Mouse (Mus musculus) MEL (cell line): ENCODE data around the gene Il2ra.

ENCODE experiments used
- CHD1 ChIP-seq: IDR thresholded peaks from 2 replicates; pipeline ENCODE4 v1.6.1; 2012; ENCODE audit warnings: low read depth, mild to moderate bottlenecking, inconsistent platforms, low read length, improper control_type of control experiment
- CTCF ChIP-seq, 3 experiments: IDR thresholded peaks in 2 of 3; conservative IDR thresholded peaks in 1 of 3; 2 replicates each; pipeline ENCODE4 v1.5.1; 2011 to 2012; ENCODE audit warnings: low read length in 3 of 3, low read depth in 2 of 3, mild to moderate bottlenecking in 2 of 3, improper control_type of control experiment in 1 of 3, inconsistent platforms in 1 of 3, mixed read lengths in 1 of 3, moderate library complexity in 1 of 3; ENCODE audit not compliant: control insufficient read depth in 1 of 3, insufficient read depth in 1 of 3, poor library complexity in 1 of 3, severe bottlenecking in 1 of 3
- ETS1 ChIP-seq: IDR thresholded peaks from 2 replicates; pipeline ENCODE4 v1.6.1; 2012; ENCODE audit warnings: low read depth, mild to moderate bottlenecking, inconsistent platforms, low read length, improper control_type of control experiment, moderate library complexity
- KAT2A ChIP-seq: conservative IDR thresholded peaks from 2 replicates; pipeline ENCODE4 v1.6.1; 2012; ENCODE audit warnings: low read depth, low read length, improper control_type of control experiment, inconsistent platforms
- POLR2A ChIP-seq, 2 experiments: IDR thresholded peaks; 2 replicates each; pipeline ENCODE4 v1.6.1; 2011 to 2012; ENCODE audit warnings: low read length in 2 of 2, mild to moderate bottlenecking in 2 of 2, control low read depth in 1 of 2, improper control_type of control experiment in 1 of 2, low read depth in 1 of 2, moderate library complexity in 1 of 2; ENCODE audit not compliant: control insufficient read depth in 1 of 2, insufficient read depth in 1 of 2, poor library complexity in 1 of 2
- TAL1 ChIP-seq: IDR thresholded peaks from 2 replicates; pipeline ENCODE4 v1.6.1; 2012; ENCODE audit warnings: mild to moderate bottlenecking, inconsistent platforms, low read length, moderate library complexity, mixed read lengths
- TBP ChIP-seq: IDR thresholded peaks from 2 replicates; pipeline ENCODE4 v1.8.0; 2011; ENCODE audit warnings: low read depth, low read length, improper control_type of control experiment
- USF1 ChIP-seq: IDR thresholded peaks from 2 replicates; pipeline ENCODE4 v1.6.1; 2014; ENCODE audit warnings: low read depth, mild to moderate bottlenecking, inconsistent platforms, low read length, improper control_type of control experiment, moderate library complexity
- ZC3H11A ChIP-seq: IDR thresholded peaks from 2 replicates; pipeline ENCODE4 v1.6.1; 2012; ENCODE audit warnings: low read depth, mild to moderate bottlenecking, inconsistent platforms, low read length, improper control_type of control experiment
- ZKSCAN1 ChIP-seq: IDR thresholded peaks from 2 replicates; pipeline ENCODE4 v1.6.1; 2012; ENCODE audit warnings: low read depth, mild to moderate bottlenecking, inconsistent platforms, low read length, improper control_type of control experiment, moderate library complexity
- ZNF384 ChIP-seq: IDR thresholded peaks from 2 replicates; pipeline ENCODE4 v1.6.1; 2012; ENCODE audit warnings: low read depth, mild to moderate bottlenecking, inconsistent platforms, low read length, improper control_type of control experiment

DNA sequence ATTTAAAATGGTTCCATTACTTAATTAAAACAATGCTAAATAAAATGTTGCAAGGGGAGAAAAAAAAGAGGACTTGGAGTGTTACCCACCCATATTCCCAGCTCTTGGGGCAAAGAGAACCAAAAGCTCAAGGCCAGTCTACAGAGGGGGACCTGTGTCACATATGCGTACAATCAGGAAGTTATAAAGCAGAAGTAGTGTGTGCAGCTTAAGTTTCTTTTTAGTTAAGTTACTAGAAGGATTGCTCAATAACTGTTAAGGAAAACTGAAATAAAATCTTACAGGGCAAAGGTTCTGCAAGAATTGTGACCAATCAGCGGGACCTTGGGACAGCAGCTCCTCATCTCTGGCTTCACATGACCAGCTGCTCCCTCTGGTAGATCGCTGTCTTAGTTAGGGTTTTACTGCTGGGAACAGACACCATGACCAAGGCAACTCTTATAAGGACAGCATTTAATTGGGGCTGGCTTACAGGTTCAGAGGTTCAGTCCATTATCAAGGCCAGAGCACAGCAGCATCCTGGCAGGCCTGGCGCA is 97.0 kb downstream of the Il2ra start:
- TF ChIP-seq CHD1 (no peak), ZNF384 (no peak), KAT2A (no peak), TAL1 (no peak), POLR2A (IDR thresholded peaks at IDR 0.05; ENCODE audit: control insufficient read depth in 1 of 2, insufficient read depth in 1 of 2, low read depth in 1 of 2, low read length in 2 of 2, poor library complexity in 1 of 2) (no peak), ZKSCAN1 (no peak), CTCF (IDR thresholded peaks at IDR 0.05 in 2 of 3, conservative IDR thresholded peaks at IDR 0.05 in 1 of 3; ENCODE audit: control insufficient read depth in 1 of 3, insufficient read depth in 1 of 3, low read depth in 2 of 3, low read length in 3 of 3, poor library complexity in 1 of 3, severe bottlenecking in 1 of 3) (no peak), USF1 (no peak), TBP (no peak), ETS1 (no peak), ZC3H11A (no peak)
